ENCODE assay signal across 17 mouse cellular contexts in the genomic region with DNA sequence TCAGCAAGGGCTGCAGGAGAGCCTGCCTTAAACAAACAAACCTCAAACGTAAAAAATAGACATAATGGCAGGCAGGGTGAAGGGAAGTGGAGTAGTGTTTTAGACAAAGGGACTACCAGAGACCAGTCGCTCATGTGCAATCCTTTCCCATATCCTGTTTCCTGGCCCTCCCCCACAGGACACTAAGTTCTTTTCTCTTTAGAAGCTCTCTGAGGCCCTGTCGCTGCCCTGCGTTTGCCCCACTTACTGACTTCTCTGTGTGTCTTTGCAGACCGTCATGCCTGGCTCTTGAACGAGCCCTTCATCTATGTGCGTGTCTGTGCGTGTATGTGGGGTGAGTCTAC. TPM values are rescaled to one million over a fixed set of nuclear protein-coding genes. Genes with fewer than 3 reads are reported as not detected.
DNase-seq lines count a peak whose midpoint lies in the region; ATAC-seq and TF ChIP-seq lines count a peak whose summit lies in the region.
"Had no signal": no experiment of that assay in that cellular context is flagged by ENCODE, and none has a peak within 500 bp of the region (broad histone marks: within the 10 kb centered on the region; RNA-seq: fewer than 3 reads in every experiment).

No protein-coding gene starts in this region.

- DNase-seq in heart, embryonic 10.5 days (ENCODE audit: low spot score): no peak
- DNase-seq in heart, adult 9 months (ENCODE audit: low spot score in 2 of 2): no peak
- DNase-seq in gastrocnemius, adult 2 months: no peak
- no peak for DNase-seq in midbrain, postnatal 0 days (ENCODE audit: low spot score)
- DNase-seq: adrenal gland, postnatal 25 days; cerebellum, postnatal 10 days; layer of hippocampus, adult 9-11 months; liver, embryonic 13.5 days had no signal

- H3K36me3 ChIP-seq in heart, embryonic 10.5 days: no peaks in the 10 kb centered on the region
- no peaks in the 10 kb centered on the region for H3K36me3 ChIP-seq in kidney, embryonic 16.5 days (ENCODE audit: insufficient read depth, low read length)
- no peaks in the 10 kb centered on the region for H3K36me3 ChIP-seq in kidney, embryonic 14.5 days (ENCODE audit: control insufficient read depth, insufficient read depth, low read length)
- no peaks in the 10 kb centered on the region for H3K36me3 ChIP-seq in lung, embryonic 16.5 days (ENCODE audit: control insufficient read depth, insufficient read depth, low read length)
- no peaks in the 10 kb centered on the region for H3K36me3 ChIP-seq in midbrain, postnatal 0 days (ENCODE audit: insufficient read depth, low read length)
- H3K36me3 ChIP-seq: embryonic facial prominence, embryonic 15.5 days; G1E; intestine, embryonic 15.5 days; liver, embryonic 13.5 days had no signal

- H3K4me1 ChIP-seq in heart, embryonic 10.5 days: peaks cover 11% of the 10 kb centered on the region; the same call in 1 of the 2 replicates
- no peaks in the 10 kb centered on the region; the same call in 1 of the 2 replicates for H3K4me1 ChIP-seq in kidney, embryonic 16.5 days (ENCODE audit: insufficient read depth, low read length)
- no peaks in the 10 kb centered on the region for H3K4me1 ChIP-seq in kidney, embryonic 14.5 days (ENCODE audit: control insufficient read depth, insufficient read depth, low read length)
- 0 out of 2 replicates have a peak, but pooled peaks cover 2% of the 10 kb centered on the region for H3K4me1 ChIP-seq in lung, embryonic 16.5 days (replicated peaks; ENCODE audit: control insufficient read depth, insufficient read depth, low read length)
- no peaks in the 10 kb centered on the region for H3K4me1 ChIP-seq in midbrain, postnatal 0 days (ENCODE audit: insufficient read depth, low read length)
- H3K4me1 ChIP-seq: intestine, embryonic 15.5 days; liver, embryonic 13.5 days had no signal

- no peak overlapping the region for H3K4me3 ChIP-seq in heart, embryonic 10.5 days
- H3K4me3 ChIP-seq in kidney, embryonic 16.5 days (ENCODE audit: low read length): no peak overlapping the region
- H3K4me3 ChIP-seq in kidney, embryonic 14.5 days (ENCODE audit: low read length): no peak overlapping the region
- no peak overlapping the region for H3K4me3 ChIP-seq in lung, embryonic 16.5 days (ENCODE audit: low read length)
- H3K4me3 ChIP-seq in gastrocnemius, adult 2 months: no peak overlapping the region
- no peak overlapping the region for H3K4me3 ChIP-seq in midbrain, postnatal 0 days (ENCODE audit: low read depth, low read length)
- H3K4me3 ChIP-seq: embryonic facial prominence, embryonic 15.5 days; intestine, embryonic 15.5 days; liver, embryonic 13.5 days; megakaryocyte, embryonic 14.5 days had no signal

- no peak overlapping the region for H3K4me2 ChIP-seq in kidney, embryonic 16.5 days (replicated peaks; ENCODE audit: low read depth, low read length)
- H3K4me2 ChIP-seq in kidney, embryonic 14.5 days (replicated peaks; ENCODE audit: low read depth, low read length): no peak overlapping the region
- no peak overlapping the region; the same call in 1 of the 2 replicates for H3K4me2 ChIP-seq in lung, embryonic 16.5 days (ENCODE audit: low read depth, low read length)
- H3K4me2 ChIP-seq in midbrain, postnatal 0 days (ENCODE audit: low read depth, low read length, poor library complexity, severe bottlenecking): no peak overlapping the region
- H3K4me2 ChIP-seq: embryonic facial prominence, embryonic 15.5 days; intestine, embryonic 15.5 days; liver, embryonic 13.5 days had no signal

- ATAC-seq in kidney, embryonic 16.5 days (ENCODE audit: low FRiP score, low TSS enrichment): no peak
- ATAC-seq in kidney, embryonic 14.5 days (ENCODE audit: low FRiP score, low TSS enrichment): no peak
- ATAC-seq in CD4-positive, CD25-positive, alpha-beta regulatory T cell, adult 4 months: peak; percentile 45
- ATAC-seq in lung, embryonic 16.5 days (ENCODE audit: low read depth): peak; percentile 86
- no peak for ATAC-seq in midbrain, postnatal 0 days (ENCODE audit: low FRiP score)
- ATAC-seq: forebrain, embryonic 14.5 days; intestine, embryonic 15.5 days had no signal

- H3K9ac ChIP-seq in kidney, embryonic 16.5 days (replicated peaks; ENCODE audit: low read length): no peak overlapping the region
- H3K9ac ChIP-seq in kidney, embryonic 14.5 days (ENCODE audit: low read depth, low read length): no peak overlapping the region
- no peak overlapping the region for H3K9ac ChIP-seq in lung, embryonic 16.5 days (ENCODE audit: low read length)
- H3K9ac ChIP-seq in midbrain, postnatal 0 days (replicated peaks; ENCODE audit: low read length, poor library complexity, severe bottlenecking): no peak overlapping the region
- H3K9ac ChIP-seq: embryonic facial prominence, embryonic 15.5 days; intestine, embryonic 15.5 days; liver, embryonic 13.5 days had no signal

- intact Hi-C loops in gastrocnemius, adult 2 months (cut with DNase I): no loop called here

- H3K27me3 ChIP-seq in heart, embryonic 10.5 days (ENCODE audit: insufficient read depth, poor library complexity, severe bottlenecking): no peaks in the 10 kb centered on the region
- H3K27me3 ChIP-seq in kidney, embryonic 16.5 days (ENCODE audit: insufficient read depth, low read length): no peaks in the 10 kb centered on the region
- H3K27me3 ChIP-seq in kidney, embryonic 14.5 days (ENCODE audit: control insufficient read depth, insufficient read depth, low read length): no peaks in the 10 kb centered on the region
- H3K27me3 ChIP-seq in lung, embryonic 16.5 days (ENCODE audit: control insufficient read depth, insufficient read depth, low read depth, low read length): no peaks in the 10 kb centered on the region
- no peaks in the 10 kb centered on the region for H3K27me3 ChIP-seq in midbrain, postnatal 0 days (ENCODE audit: insufficient read depth, low read length)
- H3K27me3 ChIP-seq: embryonic facial prominence, embryonic 15.5 days; intestine, embryonic 15.5 days; liver, embryonic 13.5 days had no signal

- TF ChIP-seq CTCF in gastrocnemius, adult 2 months (IDR thresholded peaks at IDR 0.05): no peak
- TF ChIP-seq CTCF in midbrain, postnatal 0 days (IDR thresholded peaks at IDR 0.05): no peak

- H3K27ac ChIP-seq in heart, embryonic 10.5 days: peak overlapping the region; percentile 42
- peak overlapping the region; percentile 47; the same call in 1 of the 2 replicates for H3K27ac ChIP-seq in kidney, embryonic 16.5 days (ENCODE audit: low read length)
- H3K27ac ChIP-seq in kidney, embryonic 14.5 days (ENCODE audit: low read depth, low read length): no peak overlapping the region; the same call in 1 of the 2 replicates
- H3K27ac ChIP-seq in lung, embryonic 16.5 days (ENCODE audit: low read length): peak overlapping the region; percentile 85
- H3K27ac ChIP-seq in gastrocnemius, adult 2 months: no peak overlapping the region
- H3K27ac ChIP-seq in midbrain, postnatal 0 days (ENCODE audit: low read depth, low read length): no peak overlapping the region
- H3K27ac ChIP-seq: embryonic facial prominence, embryonic 15.5 days; intestine, embryonic 15.5 days; liver, embryonic 13.5 days had no signal

- H3K9me3 ChIP-seq in heart, embryonic 10.5 days: no peaks in the 10 kb centered on the region
- H3K9me3 ChIP-seq in kidney, embryonic 16.5 days (ENCODE audit: low read length): no peaks in the 10 kb centered on the region
- no peaks in the 10 kb centered on the region for H3K9me3 ChIP-seq in kidney, embryonic 14.5 days (ENCODE audit: control insufficient read depth, low read length)
- H3K9me3 ChIP-seq in lung, embryonic 16.5 days (ENCODE audit: control insufficient read depth, low read length): 0 out of 2 replicates have a peak, but pooled peaks cover 3% of the 10 kb centered on the region
- no peaks in the 10 kb centered on the region for H3K9me3 ChIP-seq in midbrain, postnatal 0 days (ENCODE audit: low read length)
- H3K9me3 ChIP-seq: embryonic facial prominence, embryonic 15.5 days; G1E; intestine, embryonic 15.5 days; liver, embryonic 13.5 days; megakaryocyte, embryonic 14.5 days had no signal

- 60% methylated on average over 8 of the region's 8 CpGs for WGBS in heart, embryonic 10.5 days
- WGBS in kidney, embryonic 16.5 days: 47% methylated on average over 8 of the region's 8 CpGs
- WGBS in kidney, embryonic 14.5 days: 45% methylated on average over 8 of the region's 8 CpGs
- WGBS in lung, embryonic 16.5 days: 42% methylated on average over 8 of the region's 8 CpGs
- 75% methylated on average over 8 of the region's 8 CpGs for WGBS in midbrain, postnatal 0 days

RNA-seq across cellular contexts. Expression of a gene that starts 58.5 kb away (rescaled TPM):
- polyA plus RNA-seq in heart, embryonic 10.5 days (2016; fragmentation: Nextera tagmentation; extraction: Ambion mirVana): 11.8 and 17.1 TPM in 2 replicates
- polyA plus RNA-seq in kidney, embryonic 16.5 days (2015; fragmentation: Nextera tagmentation; extraction: Ambion mirVana): 40.7 and 42.5 TPM in 2 replicates
- 18.6 and 30.9 TPM in 2 replicates for polyA plus RNA-seq in kidney, embryonic 14.5 days (2014; fragmentation: Nextera tagmentation; extraction: Ambion mirVana)
- 100 to 1,000 TPM; 199 to 267 TPM for polyA plus RNA-seq in CD4-positive, CD25-positive, alpha-beta regulatory T cell, adult 4 months (2017; shearing (Covaris generic))
- polyA plus RNA-seq in lung, embryonic 16.5 days (2015; fragmentation: Nextera tagmentation; extraction: Ambion mirVana): 77.6 and 78.2 TPM in 2 replicates
- 10 to 100 TPM; 16.3 to 27.7 TPM for total RNA-seq in gastrocnemius, adult 2 months (2021)
- 10.4 and 24.3 TPM in 2 replicates for total RNA-seq in midbrain, postnatal 0 days (2014; rRNA removed)
- 7.7 and 8.3 TPM in 2 replicates for polyA plus RNA-seq in midbrain, postnatal 0 days (2015; fragmentation: Nextera tagmentation; extraction: Ambion mirVana)

Comparison
In these comparisons a context has a peak if more than half of its experiments do, and no peak if none do; other contexts are left out.
1. H3K27ac ChIP-seq: peak in heart, embryonic 10.5 days (single experiment), kidney, embryonic 16.5 days (single experiment) and lung, embryonic 16.5 days (single experiment); none in kidney, embryonic 14.5 days (single experiment), gastrocnemius, adult 2 months (single experiment) and midbrain, postnatal 0 days (single experiment).
2. ATAC-seq: peak in CD4-positive, CD25-positive, alpha-beta regulatory T cell, adult 4 months (single experiment) and lung, embryonic 16.5 days (single experiment); none in kidney, embryonic 16.5 days (single experiment), kidney, embryonic 14.5 days (single experiment) and midbrain, postnatal 0 days (single experiment).